Mouse (Mus musculus): ENCODE results near the gene Tktl2.

The Tktl2 gene

GRCm38 (mm10) chr8:66511537-66511936 is at the start of gene Tktl2:
Gene Tktl2, plus strand, starts transcription at chr8:66511756.
- DNase-seq (ENCODE audit: low read depth, low spot score): no peak

GRCm38 (mm10) chr8:66469821-66470220 is 41.7 kb upstream of the Tktl2 start:
- no peak for DNase-seq (ENCODE audit: low read depth, low spot score)

- DNase-seq (ENCODE audit: low read depth, low spot score): no peak
Measured at GRCm38 (mm10) chr8:66476880-66477279, 34.7 kb upstream of the Tktl2 start.

- peak; percentile 52 for DNase-seq (ENCODE audit: low read depth, low spot score)
Measured at GRCm38 (mm10) chr8:66486084-66486763, 25.3 kb upstream of the Tktl2 start, which contains the start of gene Tma16. Gene Tma16, minus strand, starts transcription at chr8:66486530.

GRCm38 (mm10) chr8:66488556-66488955 is 23.0 kb upstream of the Tktl2 start:
- DNase-seq (ENCODE audit: low read depth, low spot score): no peak

- no peak for DNase-seq (ENCODE audit: low read depth, low spot score)
Measured at GRCm38 (mm10) chr8:66490624-66491023, 20.9 kb upstream of the Tktl2 start.

- no peak for DNase-seq (ENCODE audit: low read depth, low spot score)
Measured at GRCm38 (mm10) chr8:66494496-66494895, 17.1 kb upstream of the Tktl2 start.

GRCm38 (mm10) chr8:66495726-66496125 is 15.8 kb upstream of the Tktl2 start:
- peak; percentile 6 for DNase-seq (ENCODE audit: low read depth, low spot score)

- peak; percentile 9 for DNase-seq (ENCODE audit: low read depth, low spot score)
Measured at GRCm38 (mm10) chr8:66496998-66497577, 14.5 kb upstream of the Tktl2 start.

- no peak for DNase-seq (ENCODE audit: low read depth, low spot score)
Measured at GRCm38 (mm10) chr8:66503381-66503780, 8.2 kb upstream of the Tktl2 start.

GRCm38 (mm10) chr8:66519149-66519548 is 7.6 kb downstream of the Tktl2 start:
- no peak for DNase-seq (ENCODE audit: low read depth, low spot score)

- no peak for DNase-seq (ENCODE audit: low read depth, low spot score)
Measured at GRCm38 (mm10) chr8:66520576-66520975, 9.0 kb downstream of the Tktl2 start.

- no peak for DNase-seq (ENCODE audit: low read depth, low spot score)
Measured at GRCm38 (mm10) chr8:66550092-66550491, 38.5 kb downstream of the Tktl2 start.

Data from c-Kit-negative CD71-positive TER-119-positive erythroid progenitor cells, embryonic 14.5 days (primary cell).